Mouse (Mus musculus) CH12.LX (cell line): ENCODE measurements around the gene Ptgs1. TPM values are rescaled to one million over a fixed set of nuclear protein-coding genes. Genes with fewer than 3 reads are reported as not detected.

Source experiments
- DNase-seq: peaks from one replicate; pipeline ENCODE4 v3.0.0-alpha.2; 2013; ENCODE audit errors: extremely low read depth
- H3K27ac ChIP-seq: 2 replicates; pipeline ENCODE4 v1.5.1; 2012; ENCODE audit warnings: low read depth, mild to moderate bottlenecking, control low read depth, moderate library complexity; ENCODE audit not compliant: insufficient read depth
- H3K27me3 ChIP-seq: replicated peaks from 2 replicates; pipeline ENCODE3; 2012; ENCODE audit warnings: inconsistent platforms
- H3K36me3 ChIP-seq, 2 experiments: replicated peaks in 1 of 2; 2 replicates each; pipeline versions ENCODE3 to v1.6.1; 2012; ENCODE audit warnings: inconsistent platforms in 1 of 2, low read length in 1 of 2, mild to moderate bottlenecking in 1 of 2, mixed read lengths in 1 of 2, moderate library complexity in 1 of 2; ENCODE audit not compliant: control insufficient read depth in 1 of 2, insufficient read depth in 1 of 2
- H3K4me1 ChIP-seq, 2 experiments: 2 replicates each; pipeline ENCODE4 v1.6.1; 2012; ENCODE audit warnings: inconsistent platforms in 1 of 2, moderate library complexity in 1 of 2; ENCODE audit not compliant: insufficient read depth in 2 of 2, control insufficient read depth in 1 of 2
- H3K4me2 ChIP-seq: 2 replicates; pipeline ENCODE4 v1.6.1; 2012; ENCODE audit warnings: low read depth, mild to moderate bottlenecking, control low read depth; ENCODE audit not compliant: poor library complexity, insufficient read depth, severe bottlenecking
- H3K4me3 ChIP-seq, 3 experiments: fragments of 150-350 bp in 1 of 3; sonication (generic) in 1 of 3; replicated peaks in 1 of 3; 2 replicates each; pipeline versions ENCODE3 to v1.5.1; 2011 to 2012; ENCODE audit warnings: low read depth in 2 of 3, low read length in 2 of 3, mild to moderate bottlenecking in 2 of 3, moderate library complexity in 2 of 3, control low read depth in 1 of 3, improper control_type of control experiment in 1 of 3, inconsistent platforms in 1 of 3, mixed read lengths in 1 of 3; ENCODE audit not compliant: poor library complexity in 1 of 3
- H3K79me2 ChIP-seq: replicated peaks from 2 replicates; pipeline ENCODE4 v1.6.1; 2012; ENCODE audit warnings: mild to moderate bottlenecking, moderate library complexity; ENCODE audit not compliant: control insufficient read depth, poor library complexity, insufficient read depth, severe bottlenecking; ENCODE audit errors: extremely low read depth
- H3K9ac ChIP-seq: 2 replicates; pipeline ENCODE4 v1.6.1; 2012; ENCODE audit warnings: low read depth, mild to moderate bottlenecking, control low read depth, moderate library complexity; ENCODE audit not compliant: insufficient read depth
- H3K9me3 ChIP-seq: replicated peaks from 2 replicates; pipeline ENCODE3; 2012; ENCODE audit warnings: low read length, inconsistent platforms, mixed read lengths
- BHLHE40 ChIP-seq: IDR thresholded peaks from 2 replicates; pipeline ENCODE4 v1.6.1; 2011; ENCODE audit warnings: mild to moderate bottlenecking, low read depth, low read length, improper control_type of control experiment
- E2F4 ChIP-seq: IDR thresholded peaks from 2 replicates; pipeline ENCODE4 v1.6.1; 2011; ENCODE audit warnings: low read depth, low read length, improper control_type of control experiment; ENCODE audit not compliant: insufficient replicate concordance
- ETS1 ChIP-seq: conservative IDR thresholded peaks from 2 replicates; pipeline ENCODE4 v1.6.1; 2012; ENCODE audit warnings: low read depth, mild to moderate bottlenecking, inconsistent platforms, low read length, improper control_type of control experiment, moderate library complexity
- HCFC1 ChIP-seq: IDR thresholded peaks from 2 replicates; pipeline ENCODE4 v1.6.1; 2012; ENCODE audit warnings: low read depth, mild to moderate bottlenecking, inconsistent platforms, low read length, improper control_type of control experiment
- JUND ChIP-seq: conservative IDR thresholded peaks from 2 replicates; pipeline ENCODE4 v1.6.1; 2011; ENCODE audit warnings: low read depth, low read length, improper control_type of control experiment
- KAT2A ChIP-seq: IDR thresholded peaks from 2 replicates; pipeline ENCODE4 v1.6.1; 2012; ENCODE audit warnings: low read length, improper control_type of control experiment, inconsistent platforms; ENCODE audit not compliant: insufficient replicate concordance
- MAFK ChIP-seq: IDR thresholded peaks from 2 replicates; pipeline ENCODE4 v1.6.1; 2011; ENCODE audit warnings: low read length, improper control_type of control experiment; ENCODE audit not compliant: insufficient replicate concordance
- MAZ ChIP-seq: IDR thresholded peaks from 2 replicates; pipeline ENCODE4 v1.6.1; 2012; ENCODE audit warnings: low read depth, mild to moderate bottlenecking, inconsistent platforms, low read length, improper control_type of control experiment, moderate library complexity
- MXI1 ChIP-seq: IDR thresholded peaks from 2 replicates; pipeline ENCODE4 v1.6.1; 2011; ENCODE audit warnings: mild to moderate bottlenecking, low read depth, low read length, improper control_type of control experiment
- NELFE ChIP-seq: IDR thresholded peaks from 2 replicates; pipeline ENCODE4 v1.6.1; 2011; ENCODE audit warnings: low read depth, low read length, improper control_type of control experiment
- NRF1 ChIP-seq: IDR thresholded peaks from 2 replicates; pipeline ENCODE4 v1.6.1; 2014; ENCODE audit warnings: low read depth, mild to moderate bottlenecking, inconsistent platforms, low read length, improper control_type of control experiment, moderate library complexity
- POLR2A ChIP-seq: IDR thresholded peaks from 2 replicates; pipeline ENCODE4 v1.6.1; 2011; ENCODE audit warnings: low read depth, mild to moderate bottlenecking, improper control_type of control experiment, low read length
- RAD21 ChIP-seq: IDR thresholded peaks from 2 replicates; pipeline ENCODE4 v1.6.1; 2011; ENCODE audit warnings: low read depth, mild to moderate bottlenecking, low read length, improper control_type of control experiment, moderate library complexity
- RCOR1 ChIP-seq: conservative IDR thresholded peaks from 2 replicates; pipeline ENCODE4 v1.6.1; 2012; ENCODE audit warnings: low read depth, mild to moderate bottlenecking, inconsistent platforms, low read length, improper control_type of control experiment
- TBP ChIP-seq: conservative IDR thresholded peaks from 2 replicates; pipeline ENCODE4 v1.6.1; 2011; ENCODE audit warnings: low read depth, low read length, improper control_type of control experiment
- UBTF ChIP-seq: IDR thresholded peaks from 2 replicates; pipeline ENCODE4 v1.6.1; 2012; ENCODE audit warnings: low read depth, mild to moderate bottlenecking, inconsistent platforms, low read length, improper control_type of control experiment, moderate library complexity
- USF1 ChIP-seq: IDR thresholded peaks from 2 replicates; pipeline ENCODE4 v1.6.1; 2014; ENCODE audit warnings: low read depth, mild to moderate bottlenecking, inconsistent platforms, low read length, improper control_type of control experiment
- USF2 ChIP-seq: conservative IDR thresholded peaks from 2 replicates; pipeline ENCODE4 v1.6.1; 2011; ENCODE audit warnings: low read depth, low read length, improper control_type of control experiment
- ZC3H11A ChIP-seq: IDR thresholded peaks from 2 replicates; pipeline ENCODE4 v1.6.1; 2012; ENCODE audit warnings: low read depth, mild to moderate bottlenecking, inconsistent platforms, low read length, improper control_type of control experiment
- ZKSCAN1 ChIP-seq: IDR thresholded peaks from 2 replicates; pipeline ENCODE4 v1.6.1; 2012; ENCODE audit warnings: low read depth, inconsistent platforms, low read length, improper control_type of control experiment, borderline replicate concordance
- ZMIZ1 ChIP-seq: IDR thresholded peaks from 2 replicates; pipeline ENCODE4 v1.6.1; 2012; ENCODE audit warnings: low read depth, mild to moderate bottlenecking, inconsistent platforms, low read length, improper control_type of control experiment
- dilution Hi-C: fragments of 300-500 bp; cut with MboI; formaldehyde crosslinking; loops from 2 replicates; pipeline ENCODE4 v1.14.3; 2020; ENCODE audit warnings: low sequenced_read_pairs; ENCODE audit not compliant: extremely low pct_unique_long_range_greater_than_20kb, extremely low pct_ligation_motif_present
- in situ Hi-C: fragments of 300-500 bp; cut with MboI; formaldehyde crosslinking; loops from 3 replicates; pipeline ENCODE4 v1.14.3; 2019; ENCODE audit warnings: low sequenced_read_pairs, low pct_ligation_motif_present, low pct_unique_long_range_greater_than_20kb, mixed read lengths
- polyA plus RNA-seq: library from polyadenylated mRNA; unstranded; fragments of >175 nt; gene quantifications from 2 replicates; pipeline ENCODE4 v1.2.1, GENCODE M21; 2012; ENCODE audit warnings: low read depth; ENCODE audit not compliant: insufficient read length
- total RNA-seq, 2 experiments: library from RNA; depleted of rRNA; stranded (reverse); fragments of 300-350 nt in 1 of 2; fragments of >200 nt in 1 of 2; gene quantifications; 2 replicates each; pipeline ENCODE4 v1.2.3; 2012 to 2014

Gene Ptgs1
- total and polyA plus RNA-seq, 3 experiments, result 1.6 to 3.1 (median 3.0) TPM

GRCm38 (mm10) chr2:36262025-36262424 is 31.8 kb downstream of the Ptgs1 start:
- dilution Hi-C loops, result no loop called here
- Histone ChIP-seq H3K9ac (no peak overlapping the region), H3K79me2 (no peaks in the 10 kb centered on the region), H3K36me3 (no peaks in the 10 kb centered on the region), H3K9me3 (no peaks in the 10 kb centered on the region), H3K4me3 (no peak overlapping the region), H3K27ac (no peak overlapping the region), H3K27me3 (no peaks in the 10 kb centered on the region), H3K4me1 (no peaks in the 10 kb centered on the region), H3K4me2 (no peak overlapping the region)
- in situ Hi-C loops, result no loop called here
- DNase-seq, result no peak
- TF ChIP-seq MAZ, result no peak
- TF ChIP-seq ZKSCAN1, result no peak
- no peak for TF ChIP-seq ZC3H11A
- TF ChIP-seq USF2, result no peak
- no peak for TF ChIP-seq NRF1
- TF ChIP-seq UBTF, result no peak
- TF ChIP-seq RCOR1, result no peak
- no peak for TF ChIP-seq BHLHE40
- no peak for TF ChIP-seq KAT2A
- no peak for TF ChIP-seq ETS1

- Histone ChIP-seq H3K4me3 (no peak overlapping the region), H3K9me3 (no peaks in the 10 kb centered on the region), H3K36me3 (no peaks in the 10 kb centered on the region), H3K27me3 (no peaks in the 10 kb centered on the region), H3K9ac (no peak overlapping the region), H3K79me2 (no peaks in the 10 kb centered on the region), H3K4me2 (no peak overlapping the region), H3K27ac (no peak overlapping the region), H3K4me1 (peaks cover 0 to 18% of the 10 kb centered on the region in 2 experiments; a peak in 2 of 4 replicates)
- dilution Hi-C loops (no loop called here), in situ Hi-C loops (loop anchor here (5.0 kb wide), 1 partner anchor 37 kb away; the partner anchor contains the start of gene Ptgs1)
- TF ChIP-seq MXI1 (no peak), E2F4 (no peak), UBTF (no peak), NRF1 (no peak), POLR2A (no peak), HCFC1 (no peak), JUND (no peak), MAFK (no peak), RAD21 (no peak), NELFE (no peak), ZMIZ1 (no peak), TBP (no peak), USF1 (no peak), ETS1 (no peak)
- DNase-seq, result no peak
Measured at GRCm38 (mm10) chr2:36269458-36269857, 39.2 kb downstream of the Ptgs1 start.
